Mouse (Mus musculus) stomach, embryonic 14.5 days (tissue): ENCODE data around the gene Tmem132c. TPM values are rescaled to one million over a fixed set of nuclear protein-coding genes. Genes with fewer than 3 reads are reported as not detected.

ENCODE experiments used
- ATAC-seq: fragments of 200-750 bp; cut with Nextera tagmentation; 2 replicates; pipeline ENCODE4 v1.8.0; 2017; ENCODE audit warnings: low read depth, moderate TSS enrichment; ENCODE audit not compliant: insufficient number of reproducible peaks, insufficient read depth, low FRiP score
- H3K27ac ChIP-seq: fragments of 300-500 bp; sonication (generic); 2 replicates; pipeline ENCODE4 v1.5.1; 2014; ENCODE audit warnings: mild to moderate bottlenecking, low read length, moderate library complexity, mixed read lengths
- H3K27me3 ChIP-seq: fragments of 300-500 bp; sonication (generic); 2 replicates; pipeline ENCODE4 v1.6.1; 2014; ENCODE audit warnings: low read length, control low read depth, mixed read lengths; ENCODE audit not compliant: control insufficient read depth, insufficient read depth
- H3K36me3 ChIP-seq: fragments of 300-500 bp; sonication (generic); 2 replicates; pipeline ENCODE4 v1.6.1; 2014; ENCODE audit warnings: mild to moderate bottlenecking, control low read depth, low read length, moderate library complexity, mixed read lengths; ENCODE audit not compliant: control insufficient read depth, insufficient read depth
- H3K4me1 ChIP-seq: fragments of 300-500 bp; sonication (generic); 2 replicates; pipeline ENCODE4 v1.6.1; 2014; ENCODE audit warnings: low read length, control low read depth, mixed read lengths; ENCODE audit not compliant: control insufficient read depth, insufficient read depth
- H3K4me2 ChIP-seq: fragments of 300-500 bp; sonication (generic); replicated peaks from 2 replicates; pipeline ENCODE4 v1.6.1; 2014; ENCODE audit warnings: low read depth, low read length, control low read depth
- H3K4me3 ChIP-seq: fragments of 300-500 bp; sonication (generic); 2 replicates; pipeline ENCODE4 v1.5.1; 2014; ENCODE audit warnings: low read depth, low read length, control low read depth
- H3K9ac ChIP-seq: fragments of 300-500 bp; sonication (generic); replicated peaks from 2 replicates; pipeline ENCODE4 v1.6.1; 2014; ENCODE audit warnings: low read depth, mild to moderate bottlenecking, control low read depth, low read length, moderate library complexity, mixed read lengths
- H3K9me3 ChIP-seq: fragments of 300-500 bp; sonication (generic); 2 replicates; pipeline ENCODE4 v1.6.1; 2016; ENCODE audit warnings: low read depth, low read length, control low read depth; ENCODE audit not compliant: control insufficient read depth
- WGBS: fragments of 180-500 bp; shearing (Covaris S2); extraction: QIAGEN DNeasy Blood & Tissue Kit; methylation state at CpG from one replicate; pipeline ENCODE4 v1.1.7; 2014; 5-methylcytosine and 5-hydroxymethylcytosine counted together
- polyA plus RNA-seq: library from polyadenylated mRNA; unstranded; fragments of >200 nt; fragmentation: Nextera tagmentation; extraction: Ambion mirVana; gene quantifications from 2 replicates; pipeline ENCODE4 v1.2.1, GENCODE M21; 2014

The Tmem132c gene
- polyA plus RNA-seq, 1 experiment from 2014 or later = 1.8 TPM

DNA sequence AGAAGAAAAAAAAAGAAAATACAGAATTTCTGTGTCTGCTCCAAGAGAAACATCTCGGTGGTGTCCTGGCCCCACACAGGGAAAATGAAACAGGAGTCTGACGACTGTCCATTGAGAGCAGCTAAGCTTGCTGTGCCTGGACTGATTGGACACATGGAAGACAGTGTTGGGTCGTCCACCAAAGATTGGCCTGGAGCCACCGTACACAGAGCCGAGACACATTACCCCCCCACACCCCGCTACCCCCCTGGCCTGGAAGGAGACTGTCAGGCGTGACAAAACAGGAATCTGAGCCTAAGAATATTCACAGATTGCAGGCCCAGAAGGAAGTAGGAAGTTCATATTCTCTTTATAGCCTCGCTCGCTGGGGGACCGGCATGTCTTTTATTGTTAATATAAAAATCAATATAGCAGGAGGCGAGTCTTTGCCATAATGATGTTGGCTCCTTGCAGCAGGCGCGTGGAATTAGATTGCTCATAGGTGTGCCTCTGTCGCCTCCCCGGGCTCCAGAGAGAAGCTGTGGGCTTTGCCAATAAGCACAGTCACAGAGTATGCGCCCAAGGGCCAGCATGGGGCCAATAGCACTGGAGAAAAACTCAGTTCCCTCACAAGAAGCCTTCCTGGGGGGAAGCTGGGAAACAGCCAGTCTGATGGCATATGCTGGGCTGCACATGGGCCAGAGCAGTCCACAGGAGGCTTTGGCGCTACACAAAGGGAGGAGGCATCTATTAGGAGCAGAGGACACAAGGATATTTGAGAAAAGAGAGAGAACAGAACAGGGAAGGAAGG lies 49.0 kb downstream of the Tmem132c start:
- H3K9ac ChIP-seq = no peak overlapping the region
- no peaks in the 10 kb centered on the region for H3K36me3 ChIP-seq
- no peak for ATAC-seq
- H3K27me3 ChIP-seq = no peaks in the 10 kb centered on the region
- no peaks in the 10 kb centered on the region for H3K4me1 ChIP-seq
- 71% methylated on average over 17 of the region's 17 CpGs for WGBS
- no peak overlapping the region for H3K4me2 ChIP-seq
- H3K4me3 ChIP-seq = no peak overlapping the region
- H3K27ac ChIP-seq = no peak overlapping the region
- H3K9me3 ChIP-seq = peaks cover 3% of the 10 kb centered on the region; the same call in 1 of the 2 replicates

DNA sequence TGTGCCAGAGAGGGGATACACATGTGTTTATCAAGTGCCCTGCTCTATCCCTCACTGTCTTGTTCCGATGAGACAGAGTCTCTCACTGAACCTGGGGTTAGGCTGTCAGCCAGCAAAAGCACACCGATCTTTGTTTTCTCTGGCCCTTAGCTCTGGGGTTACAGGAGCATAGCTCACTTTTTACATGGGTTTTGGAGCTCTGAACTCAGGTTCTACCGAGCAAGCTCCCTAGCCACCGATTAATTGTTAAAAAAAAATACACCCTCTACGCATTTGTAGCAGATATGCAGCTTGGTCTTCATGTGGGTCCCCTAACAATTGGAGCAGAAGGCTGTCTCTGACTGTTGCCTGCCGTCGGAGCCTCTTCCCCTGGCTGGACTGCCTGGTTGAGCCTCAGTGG lies 50.0 kb downstream of the Tmem132c start:
- no peak for ATAC-seq
- Histone ChIP-seq H3K9ac (no peak overlapping the region), H3K9me3 (peaks cover 3% of the 10 kb centered on the region; the same call in 1 of the 2 replicates), H3K36me3 (no peaks in the 10 kb centered on the region), H3K4me3 (no peak overlapping the region), H3K4me2 (no peak overlapping the region), H3K4me1 (no peaks in the 10 kb centered on the region), H3K27ac (no peak overlapping the region), H3K27me3 (no peaks in the 10 kb centered on the region)
- WGBS = 81% methylated on average over 7 of the region's 7 CpGs

DNA sequence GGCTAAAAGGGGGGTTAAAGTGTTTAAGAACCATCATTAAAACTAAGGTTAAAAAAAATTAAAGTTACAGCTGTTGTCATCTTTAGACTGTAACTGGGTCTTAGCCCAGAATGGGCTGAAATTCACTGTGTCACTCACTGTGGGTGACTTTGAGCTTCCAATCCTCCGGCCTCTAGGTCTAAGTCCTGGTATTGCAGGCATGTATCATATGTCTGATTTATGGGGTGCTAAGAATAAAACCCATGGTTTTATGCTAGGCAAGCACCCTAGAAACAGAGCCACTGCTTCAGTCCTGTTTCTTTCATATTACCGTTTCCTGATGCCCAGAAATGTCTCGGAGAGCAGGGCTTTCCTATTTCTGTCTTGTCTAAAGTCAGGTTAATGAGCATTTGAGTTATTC lies 52.1 kb downstream of the Tmem132c start:
- Histone ChIP-seq H3K4me3 (no peak overlapping the region), H3K27ac (no peak overlapping the region), H3K9ac (no peak overlapping the region), H3K4me1 (no peaks in the 10 kb centered on the region), H3K4me2 (no peak overlapping the region), H3K27me3 (no peaks in the 10 kb centered on the region), H3K36me3 (no peaks in the 10 kb centered on the region), H3K9me3 (peaks cover 3% of the 10 kb centered on the region; the same call in 1 of the 2 replicates)
- 73% methylated on average over 3 of the region's 3 CpGs for WGBS
- ATAC-seq = no peak

- Histone ChIP-seq H3K27ac (no peak overlapping the region), H3K9ac (no peak overlapping the region), H3K36me3 (no peaks in the 10 kb centered on the region), H3K27me3 (no peaks in the 10 kb centered on the region), H3K4me1 (peaks cover 2% of the 10 kb centered on the region; the same call in 1 of the 2 replicates), H3K4me2 (no peak overlapping the region), H3K9me3 (no peaks in the 10 kb centered on the region), H3K4me3 (no peak overlapping the region)
- WGBS = 57% methylated on average over 5 of the region's 5 CpGs
- ATAC-seq = no peak
Measured at GRCm38 (mm10) chr5:127297461-127297860, 55.9 kb downstream of the Tmem132c start.

DNA sequence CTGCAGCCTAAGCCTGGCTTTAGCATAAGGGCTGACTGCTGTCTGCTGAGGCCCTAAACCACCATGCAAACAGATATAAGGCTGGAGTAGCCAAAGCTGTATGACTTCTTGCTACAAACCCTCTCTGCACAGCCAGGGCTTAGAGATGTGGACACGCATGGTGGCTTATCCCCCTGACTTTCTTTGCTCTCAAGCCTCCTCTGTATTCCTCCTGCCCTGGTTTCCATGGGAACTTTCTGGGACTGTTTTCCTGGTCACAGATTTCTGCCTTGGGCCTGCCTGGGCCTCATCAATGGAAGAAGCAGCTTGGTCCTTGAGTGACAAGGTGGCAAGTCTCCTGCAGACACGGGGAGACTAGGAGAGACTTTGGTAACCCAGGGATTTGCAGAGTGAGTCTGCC lies 56.5 kb downstream of the Tmem132c start:
- H3K4me1 ChIP-seq = peaks cover 2% of the 10 kb centered on the region; the same call in 1 of the 2 replicates
- no peaks in the 10 kb centered on the region for H3K9me3 ChIP-seq
- WGBS = 65% methylated on average over 2 of the region's 2 CpGs
- H3K4me3 ChIP-seq = no peak overlapping the region
- H3K4me2 ChIP-seq = no peak overlapping the region
- ATAC-seq = no peak
- no peak overlapping the region for H3K9ac ChIP-seq
- no peaks in the 10 kb centered on the region for H3K36me3 ChIP-seq
- no peak overlapping the region for H3K27ac ChIP-seq
- H3K27me3 ChIP-seq = no peaks in the 10 kb centered on the region

DNA sequence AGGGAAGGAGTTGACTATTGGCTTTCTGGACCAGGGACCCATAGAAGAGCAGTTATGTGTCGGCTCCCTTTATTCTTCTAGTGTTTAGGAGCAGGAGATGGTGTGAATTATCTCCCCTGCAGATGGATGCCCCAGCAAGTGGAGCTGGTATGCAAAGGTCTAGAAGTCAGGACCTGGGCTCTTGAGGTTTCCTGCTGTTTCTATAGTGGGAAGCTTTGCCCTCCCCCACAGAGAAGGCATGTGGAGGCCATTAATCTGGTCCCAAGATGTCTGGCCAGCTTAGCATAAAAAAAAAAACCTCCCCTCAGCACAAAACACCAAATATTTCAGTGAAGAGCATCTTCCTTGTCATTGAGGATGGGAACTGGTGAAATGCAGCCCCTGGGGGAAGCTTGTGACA lies 57.4 kb downstream of the Tmem132c start:
- no peak for ATAC-seq
- Histone ChIP-seq H3K9me3 (no peaks in the 10 kb centered on the region), H3K36me3 (no peaks in the 10 kb centered on the region), H3K4me1 (peaks cover 2% of the 10 kb centered on the region; the same call in 1 of the 2 replicates), H3K27ac (no peak overlapping the region), H3K9ac (no peak overlapping the region), H3K27me3 (no peaks in the 10 kb centered on the region), H3K4me3 (no peak overlapping the region), H3K4me2 (no peak overlapping the region)
- WGBS = 38% methylated on average over 1 of the region's 1 CpGs

DNA sequence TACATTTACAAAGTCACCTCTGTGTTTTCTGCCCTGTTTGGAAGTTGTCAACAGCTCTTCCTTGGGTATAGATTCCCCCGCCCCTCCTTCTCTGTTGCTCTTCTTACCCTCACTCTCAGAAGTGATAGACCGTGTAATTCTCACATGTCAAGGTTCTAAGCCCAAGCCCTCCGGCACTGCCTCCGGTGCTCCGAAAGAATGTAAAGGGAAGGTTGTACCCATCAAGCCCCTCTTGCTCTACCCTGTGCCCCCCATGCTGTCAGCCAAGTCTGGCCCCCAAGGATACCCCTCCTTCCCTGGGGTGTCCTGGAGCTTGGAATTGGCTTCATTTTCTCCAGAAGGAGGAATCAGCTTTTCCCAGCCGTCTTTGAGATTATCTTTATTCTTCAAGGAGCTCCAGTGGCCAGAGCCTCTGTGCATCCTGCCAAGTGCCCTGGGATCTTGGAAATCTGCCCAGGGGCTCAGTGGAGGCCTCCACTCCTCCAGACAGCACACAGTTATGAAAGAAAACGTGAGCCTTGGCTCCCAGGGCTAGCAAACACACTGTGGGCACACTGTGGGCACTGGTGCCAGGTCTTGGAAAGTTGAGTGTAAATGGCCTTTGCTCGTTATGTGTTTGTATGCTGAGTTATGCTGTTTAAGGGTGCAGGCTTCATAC lies 59.1 kb downstream of the Tmem132c start:
- Histone ChIP-seq H3K4me3 (no peak overlapping the region), H3K4me1 (peaks cover 2% of the 10 kb centered on the region; the same call in 1 of the 2 replicates), H3K9ac (no peak overlapping the region), H3K36me3 (no peaks in the 10 kb centered on the region), H3K4me2 (no peak overlapping the region), H3K27me3 (no peaks in the 10 kb centered on the region), H3K9me3 (no peaks in the 10 kb centered on the region), H3K27ac (no peak overlapping the region)
- no peak for ATAC-seq
- WGBS = 54% methylated on average over 8 of the region's 8 CpGs

DNA sequence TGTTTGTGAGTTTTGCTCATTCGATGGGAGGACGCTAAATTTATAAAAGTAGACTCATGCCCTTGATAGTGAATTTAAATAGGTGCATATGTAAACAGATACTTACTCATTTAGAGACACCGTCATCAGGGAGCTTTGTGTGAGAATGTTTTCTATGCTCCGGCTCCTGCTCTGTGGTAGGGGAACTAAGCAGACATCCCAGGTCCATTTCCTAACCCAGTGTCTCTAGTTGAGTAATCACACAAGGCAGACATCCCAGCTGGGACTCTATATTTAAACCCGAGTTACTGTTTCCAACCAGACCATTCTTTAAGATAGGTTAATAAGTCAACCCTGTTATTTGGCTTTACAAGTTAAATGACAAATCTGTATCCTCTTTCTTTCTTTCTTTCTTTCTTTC lies 63.7 kb downstream of the Tmem132c start:
- Histone ChIP-seq H3K4me1 (no peaks in the 10 kb centered on the region; the same call in 1 of the 2 replicates), H3K27ac (no peak overlapping the region), H3K27me3 (no peaks in the 10 kb centered on the region), H3K4me3 (no peak overlapping the region), H3K9ac (no peak overlapping the region), H3K36me3 (no peaks in the 10 kb centered on the region), H3K9me3 (no peaks in the 10 kb centered on the region), H3K4me2 (no peak overlapping the region)
- 62% methylated on average over 5 of the region's 5 CpGs for WGBS
- ATAC-seq = no peak
